Mouse (Mus musculus): Measurements from ENCODE around the gene Fuk. TPM values are rescaled to one million over a fixed set of nuclear protein-coding genes. Genes with fewer than 3 reads are reported as not detected.
"Not testable (repeated sequence)": the region's sequence is repeated elsewhere in the genome, so short reads cannot be mapped to it uniquely, and the experiment has no call there.

Gene Fuk
- polyA plus RNA-seq, 1 experiment from 2014 or later = 12.2 TPM

DNA sequence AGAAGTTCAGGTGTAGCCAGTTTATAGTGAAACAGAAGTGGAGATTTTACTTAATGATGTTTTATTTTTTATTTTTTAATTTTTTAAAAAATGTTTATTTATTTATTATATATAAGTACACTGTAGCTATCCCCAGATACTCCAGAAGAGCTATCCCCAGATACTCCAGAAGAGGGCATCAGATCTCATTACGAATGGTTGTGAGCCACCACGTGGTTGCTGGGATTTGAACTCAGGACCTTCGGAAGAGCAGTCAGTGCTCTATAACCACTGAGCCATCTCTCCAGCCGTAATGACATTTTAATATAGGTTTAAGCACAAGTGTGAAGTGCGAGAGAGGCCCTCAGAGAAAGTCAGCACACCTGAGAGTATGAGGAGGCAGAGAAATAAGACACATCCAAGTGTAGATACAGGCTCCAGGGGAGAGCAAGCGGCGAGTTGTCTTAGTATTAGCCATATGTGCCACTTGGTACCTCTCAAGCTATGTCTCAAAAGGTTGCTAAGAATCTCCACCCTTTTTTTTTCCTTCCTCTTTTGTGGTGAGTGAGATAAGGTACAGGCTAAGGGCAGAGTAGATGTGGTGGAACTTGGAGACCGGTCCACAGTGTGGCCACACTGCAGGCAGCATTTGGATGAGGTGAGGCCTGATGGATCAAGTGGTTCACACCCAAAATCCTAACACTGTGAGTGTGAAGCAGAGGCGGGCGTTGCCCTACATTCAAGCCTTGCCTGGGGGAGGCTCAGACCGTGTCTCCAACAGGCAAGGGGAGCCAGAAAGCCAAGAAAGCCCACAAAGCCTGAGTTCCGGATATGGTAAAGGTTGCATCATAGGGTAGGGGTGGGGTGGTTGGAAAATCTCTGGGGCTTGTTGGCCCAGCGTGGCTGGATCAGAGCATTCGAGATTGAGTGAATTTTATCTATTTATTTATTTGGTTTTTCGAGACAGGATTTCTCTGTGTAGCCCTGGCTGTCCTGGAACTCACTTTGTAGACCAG lies 9.6 kb upstream of the Fuk start:
- H3K27ac ChIP-seq (replicated peaks) = no peak overlapping the region
- H3K9me3 ChIP-seq (replicated peaks) = no peaks in the 10 kb centered on the region
- H3K27me3 ChIP-seq (ENCODE audit: low read depth, poor library complexity, severe bottlenecking) = no peaks in the 10 kb centered on the region
- no peaks in the 10 kb centered on the region for H3K36me3 ChIP-seq
- H3K4me1 ChIP-seq = no peaks in the 10 kb centered on the region
- no peak for DNase-seq (ENCODE audit: low spot score)
- 83% methylated on average over 15 of the region's 15 CpGs for WGBS
- no peak overlapping the region for H3K4me3 ChIP-seq

DNA sequence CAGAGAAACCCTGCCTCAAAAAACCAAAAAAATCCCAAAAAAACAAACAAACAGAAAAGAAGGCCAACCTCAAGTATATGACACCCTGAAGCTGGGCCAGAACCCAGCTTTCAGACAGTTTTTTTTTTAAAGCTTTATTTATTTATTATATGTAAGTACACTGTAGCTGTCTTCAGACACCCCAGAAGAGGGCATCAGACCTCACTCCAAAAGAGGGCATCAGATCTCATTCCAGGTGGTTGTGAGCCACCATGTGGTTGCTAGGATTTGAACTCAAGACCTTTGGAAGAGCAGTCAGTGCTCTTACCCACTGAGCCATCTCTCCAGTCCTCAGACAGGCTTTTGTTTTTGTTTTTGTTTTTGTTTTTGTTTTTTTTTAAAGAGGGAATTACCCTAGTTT lies 7.6 kb upstream of the Fuk start:
- H3K4me1 ChIP-seq; H3K27me3 ChIP-seq (ENCODE audit: low read depth, poor library complexity, severe bottlenecking); H3K27ac ChIP-seq (replicated peaks); H3K36me3 ChIP-seq; H3K4me3 ChIP-seq; DNase-seq (ENCODE audit: low spot score); H3K9me3 ChIP-seq (replicated peaks): not testable (repeated sequence)

DNA sequence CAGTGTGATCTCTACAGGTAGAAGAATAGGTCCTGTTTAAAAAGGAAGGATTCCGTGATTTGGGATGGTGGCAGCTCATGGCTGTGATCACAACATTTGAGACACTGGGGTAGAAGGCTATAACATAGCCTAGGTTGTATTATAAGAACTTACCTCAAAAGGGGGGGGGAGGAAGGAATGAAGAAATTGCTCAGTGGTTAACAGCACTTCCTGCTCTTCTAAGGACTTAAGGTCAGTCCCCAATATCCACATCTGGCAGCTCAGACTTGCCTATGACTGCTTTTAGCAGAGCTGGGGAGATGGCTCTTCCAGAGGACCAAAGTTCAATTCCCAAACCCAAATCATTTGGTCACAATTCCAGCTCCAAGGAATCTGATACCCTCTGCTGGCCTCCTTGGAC lies 4.4 kb upstream of the Fuk start:
- no peaks in the 10 kb centered on the region for H3K9me3 ChIP-seq (replicated peaks)
- H3K27ac ChIP-seq (replicated peaks) = no peak overlapping the region
- H3K4me3 ChIP-seq = no peak overlapping the region
- 87% methylated on average over 1 of the region's 1 CpGs for WGBS
- peaks cover 3% of the 10 kb centered on the region for H3K4me1 ChIP-seq
- H3K36me3 ChIP-seq = no peaks in the 10 kb centered on the region
- DNase-seq (ENCODE audit: low spot score) = no peak
- no peaks in the 10 kb centered on the region for H3K27me3 ChIP-seq (ENCODE audit: low read depth, poor library complexity, severe bottlenecking)

DNA sequence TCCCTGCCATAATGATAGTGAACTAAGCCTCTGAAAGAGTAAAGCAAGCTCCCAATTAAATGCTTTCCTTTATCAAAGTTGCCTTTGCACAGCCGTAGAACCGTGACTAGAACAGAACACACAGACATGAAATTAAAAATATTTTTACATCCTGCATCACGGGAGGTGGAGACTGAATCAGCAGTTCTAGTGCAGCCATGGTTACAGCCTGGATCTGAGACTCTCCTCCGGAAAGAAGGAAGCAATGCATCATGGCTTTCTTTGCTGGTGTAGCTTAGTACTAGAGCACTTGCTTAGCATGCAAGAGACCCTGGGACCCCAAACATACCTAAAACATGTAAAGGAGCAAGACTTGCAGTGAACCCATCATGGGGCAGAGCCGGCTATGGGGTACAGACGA lies 3.1 kb upstream of the Fuk start:
- no peaks in the 10 kb centered on the region for H3K36me3 ChIP-seq
- H3K27ac ChIP-seq (replicated peaks) = no peak overlapping the region
- H3K9me3 ChIP-seq (replicated peaks) = no peaks in the 10 kb centered on the region
- no peak for DNase-seq (ENCODE audit: low spot score)
- H3K4me3 ChIP-seq = no peak overlapping the region
- H3K27me3 ChIP-seq (ENCODE audit: low read depth, poor library complexity, severe bottlenecking) = no peaks in the 10 kb centered on the region
- peaks cover 10% of the 10 kb centered on the region for H3K4me1 ChIP-seq
- WGBS = 88% methylated on average over 6 of the region's 6 CpGs

DNA sequence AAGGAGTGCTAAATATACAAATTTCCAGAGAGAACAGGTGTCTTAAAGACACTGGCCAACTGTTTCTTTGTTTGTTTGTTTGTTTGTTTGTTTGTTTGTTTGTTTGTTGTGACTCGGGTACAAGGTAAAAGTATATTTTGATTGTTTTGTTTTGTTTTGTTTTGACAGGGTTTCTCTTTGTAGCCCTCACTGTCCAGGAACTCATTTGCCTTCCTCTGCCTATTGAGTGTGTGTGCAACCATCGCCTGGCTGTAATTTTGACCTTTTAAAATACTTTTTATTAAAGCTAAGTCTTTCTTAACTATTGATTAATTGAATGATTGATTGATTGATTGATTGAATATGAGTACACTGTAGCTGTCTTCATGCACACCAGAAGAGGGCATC lies 284 bp upstream of the Fuk start:
- WGBS = 52% methylated on average over 2 of the region's 2 CpGs
- no peak for DNase-seq (ENCODE audit: low spot score)
- Histone ChIP-seq H3K4me1 (peaks cover 10% of the 10 kb centered on the region), H3K27ac (replicated peaks) (peak overlapping the region; percentile 86), H3K9me3 (replicated peaks) (no peaks in the 10 kb centered on the region), H3K27me3 (ENCODE audit: low read depth, poor library complexity, severe bottlenecking) (no peaks in the 10 kb centered on the region), H3K4me3 (peak overlapping the region; percentile 85), H3K36me3 (peaks cover 15% of the 10 kb centered on the region)

DNA sequence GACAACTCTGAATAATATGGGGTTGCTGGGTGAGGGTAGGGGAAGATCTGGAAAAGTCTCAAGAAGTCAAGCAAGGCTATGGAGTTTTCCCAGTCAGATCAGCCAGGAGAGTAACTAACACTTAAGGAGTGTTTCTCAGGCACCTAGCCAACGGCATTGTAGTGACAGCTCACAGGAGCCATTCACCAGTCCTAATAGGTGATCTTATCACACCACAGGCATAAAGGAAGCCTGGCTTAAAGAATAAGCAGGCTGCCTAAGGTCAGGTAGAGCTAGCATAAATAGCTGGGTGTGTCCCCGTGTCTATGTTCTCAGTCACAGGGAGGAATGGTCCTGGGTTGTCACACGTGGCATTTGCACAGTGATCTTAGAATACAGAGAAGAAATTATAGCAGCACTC lies 1.2 kb downstream of the Fuk start:
- H3K9me3 ChIP-seq (replicated peaks) = no peaks in the 10 kb centered on the region
- no peaks in the 10 kb centered on the region for H3K27me3 ChIP-seq (ENCODE audit: low read depth, poor library complexity, severe bottlenecking)
- no peak overlapping the region for H3K4me3 ChIP-seq
- no peak overlapping the region for H3K27ac ChIP-seq (replicated peaks)
- H3K36me3 ChIP-seq = peaks cover 18% of the 10 kb centered on the region
- DNase-seq (ENCODE audit: low spot score) = no peak
- WGBS = 88% methylated on average over 3 of the region's 3 CpGs
- peaks cover 10% of the 10 kb centered on the region for H3K4me1 ChIP-seq

DNA sequence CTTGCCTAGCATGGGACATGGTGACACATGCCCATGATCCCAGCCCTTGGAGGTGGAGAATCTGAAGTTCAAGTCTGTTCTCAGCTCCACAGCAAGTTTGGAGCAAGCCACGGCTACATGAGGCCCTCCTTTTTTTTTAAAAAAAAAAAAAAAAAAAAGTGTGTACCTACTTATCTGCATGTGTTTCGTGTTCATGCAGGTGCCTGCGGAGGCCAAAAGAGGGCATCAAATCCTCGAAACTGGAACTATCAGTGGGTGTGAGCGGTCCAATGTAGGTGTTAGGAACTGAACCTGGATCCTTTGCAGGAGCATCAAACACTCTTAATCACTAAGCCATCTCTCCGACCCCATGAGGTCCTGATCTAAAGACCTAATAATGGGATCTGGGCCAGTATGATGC lies 4.8 kb downstream of the Fuk start:
- no peaks in the 10 kb centered on the region for H3K9me3 ChIP-seq (replicated peaks)
- 92% methylated on average over 6 of the region's 6 CpGs for WGBS
- no peaks in the 10 kb centered on the region for H3K27me3 ChIP-seq (ENCODE audit: low read depth, poor library complexity, severe bottlenecking)
- peaks cover 10% of the 10 kb centered on the region for H3K4me1 ChIP-seq
- peaks cover 48% of the 10 kb centered on the region for H3K36me3 ChIP-seq
- H3K27ac ChIP-seq (replicated peaks) = no peak overlapping the region
- no peak overlapping the region for H3K4me3 ChIP-seq
- DNase-seq (ENCODE audit: low spot score) = no peak

DNA sequence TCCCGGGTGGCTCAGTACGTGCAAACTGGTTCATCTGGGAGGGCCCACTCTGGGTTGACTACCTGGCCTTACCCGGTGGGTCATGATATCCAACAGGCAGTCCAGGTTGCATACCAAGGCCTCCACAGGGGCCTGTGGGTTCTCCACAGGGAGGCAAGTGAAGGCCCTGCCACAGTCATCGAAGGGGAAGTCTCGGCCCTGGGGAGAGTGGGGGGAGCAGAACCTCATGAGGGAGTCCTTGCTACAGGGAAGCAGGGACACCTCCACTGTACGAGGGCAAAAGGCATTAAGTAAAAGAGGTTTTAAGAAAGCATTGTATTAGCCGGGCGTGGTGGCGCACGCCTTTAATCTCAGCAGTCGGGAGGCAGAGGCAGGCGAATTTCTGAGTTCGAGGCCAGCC lies 6.5 kb downstream of the Fuk start:
- DNase-seq (ENCODE audit: low spot score) = no peak
- peaks cover 58% of the 10 kb centered on the region for H3K36me3 ChIP-seq

DNA sequence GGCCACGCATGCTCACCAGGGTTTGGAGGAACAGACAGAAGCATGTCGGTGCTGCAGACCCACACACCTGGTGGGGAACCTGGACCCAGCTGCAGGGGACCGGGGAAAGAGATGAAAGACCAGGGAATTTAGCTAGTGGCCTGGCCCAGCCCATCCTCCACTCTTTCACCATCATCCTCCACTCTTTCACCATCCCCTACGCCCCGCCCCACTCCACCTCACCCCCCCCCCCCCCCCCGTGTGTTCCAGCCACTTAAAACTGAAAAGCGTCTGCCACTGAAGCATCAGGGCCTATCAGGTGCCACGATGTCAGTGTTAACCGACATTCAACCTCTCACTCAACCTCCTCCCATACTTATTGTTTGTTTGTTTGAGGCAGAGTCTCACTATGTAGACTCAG lies 7.0 kb downstream of the Fuk start:
- 86% methylated on average over 8 of the region's 9 CpGs for WGBS
- Histone ChIP-seq H3K4me1 (no peaks in the 10 kb centered on the region), H3K27me3 (ENCODE audit: low read depth, poor library complexity, severe bottlenecking) (no peaks in the 10 kb centered on the region), H3K4me3 (no peak overlapping the region), H3K27ac (replicated peaks) (no peak overlapping the region), H3K9me3 (replicated peaks) (no peaks in the 10 kb centered on the region), H3K36me3 (peaks cover 63% of the 10 kb centered on the region)
- no peak for DNase-seq (ENCODE audit: low spot score)

More for the DNA sequence above, 6.5 kb downstream of the Fuk start:
- Histone ChIP-seq H3K4me1 (no peaks in the 10 kb centered on the region), H3K4me3 (no peak overlapping the region), H3K27me3 (ENCODE audit: low read depth, poor library complexity, severe bottlenecking) (no peaks in the 10 kb centered on the region), H3K27ac (replicated peaks) (no peak overlapping the region), H3K9me3 (replicated peaks) (no peaks in the 10 kb centered on the region)
- 94% methylated on average over 13 of the region's 13 CpGs for WGBS

DNA sequence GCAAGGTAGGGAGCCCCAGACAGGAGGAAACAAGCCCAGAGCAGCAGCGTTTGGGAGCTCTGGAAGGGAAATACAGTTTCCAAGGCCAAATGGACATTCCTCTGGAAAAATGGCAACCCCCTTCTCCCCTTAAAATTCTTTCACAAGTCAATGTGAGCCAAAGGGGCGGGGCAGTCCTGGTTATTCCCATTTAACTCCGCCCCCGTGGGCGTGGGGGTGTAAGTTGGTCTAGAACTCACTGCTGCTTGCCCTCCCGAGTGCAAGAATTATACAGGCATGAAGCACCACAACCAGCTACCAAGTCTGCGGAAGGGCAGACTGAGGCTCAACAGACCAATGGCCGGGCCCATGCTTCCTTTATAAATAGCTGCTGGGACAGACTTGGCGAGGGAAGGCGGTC lies 7.4 kb downstream of the Fuk start:
- Histone ChIP-seq H3K4me1 (peaks cover 4% of the 10 kb centered on the region), H3K9me3 (replicated peaks) (no peaks in the 10 kb centered on the region), H3K27ac (replicated peaks) (no peak overlapping the region), H3K27me3 (ENCODE audit: low read depth, poor library complexity, severe bottlenecking) (no peaks in the 10 kb centered on the region), H3K4me3 (no peak overlapping the region), H3K36me3 (peaks cover 67% of the 10 kb centered on the region)
- 85% methylated on average over 10 of the region's 10 CpGs for WGBS
- DNase-seq (ENCODE audit: low spot score) = no peak

DNA sequence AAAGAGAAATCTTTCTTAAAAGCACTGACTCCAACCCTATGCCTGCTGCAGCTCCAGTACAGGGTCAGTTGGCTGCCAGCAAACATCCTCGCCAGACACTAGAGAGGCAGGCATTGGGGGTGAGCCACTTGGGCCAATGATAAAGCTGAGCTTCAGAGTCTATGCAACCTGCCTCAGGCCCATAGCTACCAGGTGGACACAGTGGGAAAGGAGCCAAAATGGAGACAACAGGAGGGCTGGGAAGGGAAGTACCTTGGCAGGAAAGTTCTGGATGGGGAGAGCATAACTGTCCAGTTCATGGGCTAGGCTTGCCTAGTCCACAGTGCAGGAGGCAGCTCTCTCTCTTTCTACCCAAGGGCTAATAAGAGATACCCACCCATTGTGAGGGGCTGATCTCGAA lies 9.4 kb downstream of the Fuk start:
- WGBS = 99% methylated on average over 2 of the region's 2 CpGs
- H3K27me3 ChIP-seq (ENCODE audit: low read depth, poor library complexity, severe bottlenecking) = no peaks in the 10 kb centered on the region
- H3K27ac ChIP-seq (replicated peaks) = no peak overlapping the region
- H3K9me3 ChIP-seq (replicated peaks) = no peaks in the 10 kb centered on the region
- DNase-seq (ENCODE audit: low spot score) = no peak
- peaks cover 4% of the 10 kb centered on the region for H3K4me1 ChIP-seq
- peaks cover 69% of the 10 kb centered on the region for H3K36me3 ChIP-seq
- no peak overlapping the region for H3K4me3 ChIP-seq

DNA sequence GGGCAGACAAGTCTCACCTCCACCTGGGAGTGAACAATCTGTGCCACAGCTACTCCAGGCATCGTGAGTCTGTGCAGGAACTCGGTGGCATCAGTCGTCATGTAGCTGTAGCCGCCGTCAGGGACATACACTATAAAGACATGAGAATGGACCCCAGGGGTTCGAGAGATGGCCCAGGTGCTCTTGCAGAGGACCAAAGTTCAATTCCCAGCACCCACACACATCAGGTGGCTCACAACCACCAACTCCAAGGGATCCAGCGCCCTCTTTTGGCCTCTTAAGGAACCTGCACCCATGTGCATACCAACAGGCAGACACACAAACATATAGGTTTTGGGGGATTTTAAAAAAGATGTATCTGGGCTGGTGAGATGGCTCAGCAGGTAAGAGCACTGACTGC lies 10.2 kb downstream of the Fuk start:
- no peak for DNase-seq (ENCODE audit: low spot score)
- 85% methylated on average over 7 of the region's 7 CpGs for WGBS
- no peaks in the 10 kb centered on the region for H3K27me3 ChIP-seq (ENCODE audit: low read depth, poor library complexity, severe bottlenecking)
- H3K4me1 ChIP-seq = peaks cover 4% of the 10 kb centered on the region
- H3K36me3 ChIP-seq = peaks cover 75% of the 10 kb centered on the region
- no peaks in the 10 kb centered on the region for H3K9me3 ChIP-seq (replicated peaks)
- H3K27ac ChIP-seq (replicated peaks) = no peak overlapping the region
- H3K4me3 ChIP-seq = no peak overlapping the region

DNA sequence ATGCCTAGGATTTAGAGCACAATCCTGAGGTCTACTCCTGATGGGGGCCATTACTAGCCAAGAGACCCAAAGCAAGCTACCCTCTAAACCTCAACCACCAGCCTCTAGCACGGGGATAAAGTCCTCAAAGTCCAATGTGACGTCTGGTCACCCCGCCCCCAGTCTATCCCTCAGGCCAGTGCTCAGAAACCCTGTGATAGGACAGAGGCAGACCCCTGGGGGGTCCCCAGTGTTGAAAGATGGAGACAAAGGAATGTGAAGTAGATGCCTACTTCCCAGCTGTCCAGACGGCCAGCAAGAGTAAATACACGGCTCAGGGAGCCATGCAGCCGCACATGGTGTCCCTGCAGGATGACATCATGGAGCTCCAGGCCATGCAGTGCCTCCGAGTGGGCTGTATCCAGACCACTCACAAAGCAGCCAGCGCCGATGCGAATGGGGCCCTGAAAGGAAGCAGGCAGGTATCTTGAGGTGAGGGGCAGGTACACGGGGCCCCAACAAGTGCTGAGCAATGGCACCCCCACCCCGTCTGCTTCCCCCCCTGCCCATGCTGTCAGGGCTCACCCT lies 12.3 kb downstream of the Fuk start:
- WGBS = 80% methylated on average over 12 of the region's 12 CpGs
- no peak overlapping the region for H3K27ac ChIP-seq (replicated peaks)

More for the DNA sequence above, 12.3 kb downstream of the Fuk start:
- no peak for DNase-seq (ENCODE audit: low spot score)
- no peak overlapping the region for H3K4me3 ChIP-seq
- no peaks in the 10 kb centered on the region for H3K27me3 ChIP-seq (ENCODE audit: low read depth, poor library complexity, severe bottlenecking)
- H3K9me3 ChIP-seq (replicated peaks) = no peaks in the 10 kb centered on the region
- peaks cover 4% of the 10 kb centered on the region for H3K4me1 ChIP-seq
- H3K36me3 ChIP-seq = peaks cover 89% of the 10 kb centered on the region

All from midbrain, embryonic 10.5 days (tissue).